Mouse (Mus musculus) erythroid progenitor cell, adult 5-6 weeks (primary cell): ENCODE measurements around the gene Olfr666. TPM values are rescaled to one million over a fixed set of nuclear protein-coding genes. Genes with fewer than 3 reads are reported as not detected.
"Not testable (repeated sequence)": the region's sequence is repeated elsewhere in the genome, so short reads cannot be mapped to it uniquely, and the experiment has no call there.

Source experiments
- ATAC-seq: replicated peaks from 2 replicates; pipeline ENCODE4 v1.8.0; 2016; ENCODE audit warnings: moderate number of reproducible peaks, mild to moderate bottlenecking, moderate TSS enrichment, inconsistent platforms; ENCODE audit not compliant: poor library complexity, low FRiP score, severe bottlenecking
- total RNA-seq, 2 experiments: library from RNA; stranded (forward) in 1 of 2; stranded (reverse) in 1 of 2; fragments of 150-400 nt in 1 of 2; fragments of 186-747, 209-891 nt in 1 of 2; gene quantifications; 2 replicates each; pipeline versions ENCODE4 v1.2.3 to v1.2.4; 2015 to 2017; ENCODE audit warnings: low replicate concordance in 2 of 2

Gene Olfr666
- total RNA-seq (2015; ENCODE audit: low replicate concordance) = not detected in 2 replicates
- total RNA-seq (2017; ENCODE audit: low replicate concordance) = not detected in 2 replicates

DNA sequence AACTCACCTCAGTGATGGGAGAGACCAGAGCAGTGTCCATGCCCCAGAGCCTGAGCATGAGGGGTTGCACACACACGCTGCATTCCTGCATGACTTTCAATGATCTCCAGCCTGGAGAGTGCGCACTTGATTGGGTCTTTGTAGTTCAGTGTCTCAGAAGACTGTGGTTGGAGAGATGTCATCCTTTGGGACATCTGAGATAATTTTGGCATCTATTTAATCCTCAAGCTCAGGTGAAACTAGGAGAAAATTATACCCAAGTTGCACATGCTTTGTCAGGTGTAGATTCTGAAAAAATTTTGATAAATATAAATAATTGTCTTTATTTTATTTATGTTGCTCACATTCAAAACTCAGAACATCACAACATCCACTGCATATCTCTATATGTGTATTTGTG, at the start of gene Olfr666:
TSS of gene Olfr666 (minus strand) at position 101 of the 400 bp plus-strand sequence.
- no peak for ATAC-seq

DNA sequence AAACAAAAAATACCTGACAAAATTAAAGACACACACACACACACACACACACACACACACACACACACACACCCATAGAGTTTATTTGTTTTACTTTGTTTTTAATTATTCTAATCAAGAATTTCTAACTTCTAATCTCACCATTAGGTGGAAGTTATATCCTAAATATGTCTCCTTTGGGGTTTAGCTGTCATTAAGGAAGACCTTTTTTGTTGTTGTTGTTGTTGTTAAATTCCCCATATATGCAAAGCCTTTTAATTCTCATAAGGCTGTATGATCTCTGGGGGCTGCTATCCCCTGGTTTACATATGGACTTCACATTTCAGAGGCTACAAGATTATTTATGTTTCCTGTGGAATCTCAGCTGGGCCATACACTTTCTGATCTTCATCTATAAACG, 38.2 kb upstream of the Olfr666 start, which contains the start of gene Olfr669:
TSS of gene Olfr669 (plus strand) at position 301 of the 400 bp plus-strand sequence.
- no peak for ATAC-seq

DNA sequence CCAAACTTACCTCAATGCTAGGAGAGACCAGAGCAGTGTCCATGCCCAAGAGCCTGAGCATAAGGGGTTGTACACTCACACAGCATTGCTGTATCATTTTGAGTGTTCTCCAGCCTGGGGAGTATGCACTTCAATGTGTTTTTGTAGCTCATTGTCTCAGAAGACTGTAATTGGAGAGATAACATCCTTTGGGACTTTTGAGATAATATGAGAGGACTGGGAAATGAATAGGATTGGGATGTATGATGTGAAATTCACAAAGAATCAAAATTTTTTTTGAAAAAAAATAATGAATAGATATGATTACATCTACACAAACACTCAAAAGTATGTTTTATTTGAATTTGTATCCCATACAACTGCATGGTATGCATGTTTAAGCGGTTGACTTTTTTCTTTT, 32.2 kb upstream of the Olfr666 start, which contains the start of gene Olfr668:
TSS of gene Olfr668 (minus strand) at position 101 of the 400 bp plus-strand sequence.
- ATAC-seq = no peak

DNA sequence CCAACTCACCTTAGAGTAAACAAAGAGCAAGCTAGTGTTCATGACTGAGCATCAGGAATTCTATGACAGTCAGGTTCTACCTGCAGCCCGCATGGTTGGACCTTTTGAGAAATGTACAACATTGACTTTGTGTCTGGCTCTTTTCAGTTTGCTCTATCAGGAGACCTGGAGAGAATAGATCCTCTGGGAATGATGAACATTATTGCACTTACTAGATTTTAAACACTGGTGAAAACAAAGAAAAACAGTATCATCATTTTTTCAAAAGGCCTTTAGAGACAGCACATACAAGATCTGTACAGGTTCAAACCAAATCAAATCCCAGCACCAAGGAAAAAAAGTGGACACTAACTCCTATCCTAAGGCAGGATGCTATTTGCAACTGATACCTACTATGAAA, 25.6 kb upstream of the Olfr666 start, which contains the start of gene Olfr667:
TSS of gene Olfr667 (minus strand) at position 101 of the 400 bp plus-strand sequence.
- no peak for ATAC-seq

DNA sequence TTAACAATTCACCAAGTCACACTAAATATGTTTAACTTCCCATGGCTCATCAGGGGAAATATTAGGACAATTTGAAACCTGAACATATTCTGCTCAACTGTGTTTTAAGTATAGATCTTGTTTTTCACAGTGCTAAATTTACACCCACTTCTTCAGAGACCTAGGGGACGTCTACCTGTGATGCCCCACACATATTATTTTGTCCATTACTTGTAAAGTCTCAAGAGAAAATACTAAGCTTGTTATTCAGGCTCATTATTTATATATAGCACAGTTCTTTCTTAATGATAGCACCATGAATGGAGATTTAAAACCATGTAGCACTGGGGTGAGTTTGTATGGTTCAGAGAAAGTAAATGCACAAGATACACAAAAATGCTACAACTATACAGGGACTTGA, 18.0 kb downstream of the Olfr666 start, which contains the start of gene Olfr665:
TSS of gene Olfr665 (plus strand) at position 301 of the 400 bp plus-strand sequence.
- no peak for ATAC-seq

DNA sequence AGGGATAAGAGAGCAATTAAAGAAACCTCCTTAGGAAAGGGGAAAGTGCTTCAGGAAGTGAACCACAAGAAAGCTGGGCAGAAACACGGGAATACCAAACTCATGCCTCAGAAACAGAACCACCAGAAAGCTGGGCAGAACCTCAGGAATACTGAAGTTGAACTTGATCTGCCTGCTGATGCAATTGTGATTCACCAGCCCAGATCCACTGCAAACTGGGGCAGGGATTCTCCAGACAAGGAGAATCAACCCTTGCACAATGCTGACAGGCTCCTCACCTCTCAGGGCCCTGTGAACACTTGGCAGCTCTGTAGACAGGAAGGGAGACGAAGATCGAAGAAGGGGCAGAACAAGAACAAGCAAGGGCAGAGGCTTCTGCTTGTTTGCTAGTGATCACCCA, 34.4 kb downstream of the Olfr666 start:
- ATAC-seq = no peak

DNA sequence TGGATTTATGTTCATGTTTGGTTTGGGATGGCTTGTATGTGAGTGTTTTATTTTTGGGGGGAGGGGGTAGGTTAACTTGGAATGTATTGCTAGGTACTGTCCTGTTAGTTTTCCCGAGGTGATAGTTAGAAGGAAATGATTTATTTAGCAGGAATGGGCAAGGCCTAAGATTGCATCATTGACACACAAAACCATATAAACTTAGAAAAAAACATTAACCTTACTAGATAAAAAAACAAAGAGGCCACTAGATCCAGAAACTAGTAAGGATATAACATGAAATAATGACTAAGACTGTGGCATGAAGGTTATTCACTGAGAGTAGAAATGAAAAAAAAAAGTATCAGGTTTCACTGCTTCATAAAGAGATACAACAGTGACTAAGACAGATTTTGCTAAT, 38.1 kb downstream of the Olfr666 start:
- no peak for ATAC-seq

DNA sequence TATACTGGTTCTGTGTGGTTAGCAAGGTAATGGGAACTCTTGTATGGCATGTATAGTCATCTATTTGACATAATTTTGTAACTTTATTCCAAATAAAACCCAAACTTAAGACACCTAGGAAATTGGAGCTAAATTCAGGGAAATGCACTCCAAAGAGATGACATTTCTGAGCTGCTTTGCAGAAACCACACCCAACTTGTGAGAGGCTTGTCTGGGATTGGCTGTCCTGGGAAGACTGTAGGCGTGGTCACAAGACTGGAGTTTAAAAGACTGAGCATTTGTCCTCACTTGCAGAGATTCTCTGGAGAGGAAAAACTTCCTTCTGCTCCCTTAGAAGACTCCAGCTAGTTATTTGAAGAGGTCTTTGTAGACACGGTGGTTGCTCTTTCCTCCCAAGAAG, 39.0 kb downstream of the Olfr666 start, which contains the start of gene Usp17la:
TSS of gene Usp17la (plus strand) at position 301 of the 400 bp plus-strand sequence.
- not testable (repeated sequence) for ATAC-seq

DNA sequence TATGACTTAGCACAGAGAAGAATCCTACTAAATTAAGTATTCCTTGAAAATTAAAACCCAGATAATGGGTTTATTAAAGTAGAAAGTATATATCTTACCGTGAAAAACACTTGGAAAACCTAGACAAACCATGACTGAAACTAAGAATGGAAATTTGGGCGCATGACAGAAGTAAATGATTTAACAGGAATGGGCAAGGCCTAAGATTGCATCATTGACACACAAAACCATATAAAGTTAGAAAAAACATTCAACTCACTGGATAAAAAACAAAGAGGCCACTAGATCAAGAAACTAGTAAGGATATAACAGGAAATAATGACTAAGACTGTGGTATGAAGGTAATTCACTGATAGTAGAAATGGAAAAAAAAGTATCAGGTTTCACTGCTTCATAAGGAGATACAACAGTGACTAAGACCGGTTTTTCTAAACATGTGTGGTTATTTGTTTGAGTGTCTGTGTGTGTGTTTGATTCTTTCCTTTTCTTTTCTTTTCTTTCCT, 40.5 kb downstream of the Olfr666 start:
- ATAC-seq = no peak

DNA sequence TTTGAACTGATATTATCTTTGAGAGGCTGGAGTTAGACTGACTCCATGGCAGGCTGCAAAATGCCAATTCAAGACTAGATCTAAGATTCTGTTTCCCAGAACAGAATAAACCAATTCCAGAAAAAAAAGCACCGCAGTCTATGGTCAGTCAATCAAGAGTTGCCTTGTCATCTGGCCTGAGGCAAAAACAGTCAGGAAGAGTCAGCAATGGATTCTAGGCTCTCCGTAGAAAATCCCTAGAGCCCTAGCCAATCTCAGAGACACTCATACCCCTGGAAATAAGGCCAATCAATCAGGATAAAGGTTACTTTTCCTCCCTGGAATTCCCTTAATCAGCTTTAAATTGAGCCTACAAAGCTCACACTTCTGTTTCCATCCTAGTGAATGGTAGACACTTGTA, 44.2 kb downstream of the Olfr666 start:
- not testable (repeated sequence) for ATAC-seq

DNA sequence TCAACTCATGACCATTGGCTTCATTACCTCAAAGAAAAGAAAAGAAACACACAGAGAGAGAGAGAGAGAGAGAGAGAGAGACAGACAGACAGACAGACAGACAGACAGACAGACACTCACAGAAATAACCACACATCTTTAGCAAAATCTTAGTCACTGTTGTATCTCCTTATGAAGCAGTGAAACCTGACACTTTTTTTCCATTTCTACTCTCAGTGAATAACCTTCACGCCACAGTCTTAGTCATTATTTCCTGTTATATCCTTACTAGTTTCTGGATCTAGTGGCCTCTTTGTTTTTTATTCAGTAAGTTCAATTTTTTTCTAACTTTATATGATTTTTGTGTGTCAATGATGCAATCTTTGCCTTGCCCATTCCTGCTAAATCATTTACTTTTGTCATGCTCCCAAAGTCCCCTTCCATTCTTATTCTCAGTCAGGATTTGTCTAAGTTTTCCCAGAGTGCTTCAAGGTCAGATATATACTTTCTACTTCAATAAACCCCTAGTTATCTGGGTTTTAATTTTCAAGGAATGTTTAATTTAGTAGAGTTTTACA, 51.9 kb downstream of the Olfr666 start:
- no peak for ATAC-seq

DNA sequence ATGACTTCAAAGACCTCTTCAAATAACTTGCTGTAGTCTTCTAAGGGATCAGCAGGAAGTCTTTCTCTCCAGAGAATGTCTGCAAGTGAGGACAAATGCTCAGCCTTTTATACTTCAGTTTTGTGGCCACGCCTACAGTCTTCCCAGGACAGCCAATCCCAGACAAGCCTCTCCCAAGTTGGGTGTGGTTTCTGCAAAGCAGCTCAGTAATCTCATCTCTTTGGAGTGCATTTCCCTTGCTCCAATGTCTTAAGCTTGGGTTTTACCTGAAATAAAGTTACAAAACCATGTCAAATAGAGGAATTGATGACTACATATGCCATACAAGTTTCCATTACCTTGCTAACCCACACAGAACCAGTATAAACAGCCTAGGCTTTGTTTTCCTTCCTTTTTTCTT, 53.2 kb downstream of the Olfr666 start, which contains the start of gene Usp17lb:
TSS of gene Usp17lb (minus strand) at position 101 of the 400 bp plus-strand sequence.
- ATAC-seq = no peak

Other genes with a start within 250 kb of the Olfr666 start
- not detected in 2 replicates for gene Olfr658, start 248.6 kb downstream of the Olfr666 start, total RNA-seq (2015; ENCODE audit: low replicate concordance)
- gene Olfr658, start 248.6 kb downstream of the Olfr666 start, total RNA-seq (2017; ENCODE audit: low replicate concordance) = not detected in 2 replicates
- gene Olfr659, start 229.2 kb downstream of the Olfr666 start, total RNA-seq (2015; ENCODE audit: low replicate concordance) = not detected in 2 replicates
- gene Olfr659, start 229.2 kb downstream of the Olfr666 start, total RNA-seq (2017; ENCODE audit: low replicate concordance) = not detected in 2 replicates
- gene Olfr661, start 209.5 kb downstream of the Olfr666 start, total RNA-seq (2015; ENCODE audit: low replicate concordance) = not detected in 2 replicates
- not detected in 2 replicates for gene Olfr661, start 209.5 kb downstream of the Olfr666 start, total RNA-seq (2017; ENCODE audit: low replicate concordance)
- gene Usp17le, start 118.5 kb downstream of the Olfr666 start, total RNA-seq (2015; ENCODE audit: low replicate concordance) = not detected in 2 replicates
- gene Usp17le, start 118.5 kb downstream of the Olfr666 start, total RNA-seq (2017; ENCODE audit: low replicate concordance) = not detected in 2 replicates
- gene Usp17lb, start 53.3 kb downstream of the Olfr666 start, total RNA-seq (2015; ENCODE audit: low replicate concordance) = not detected in 2 replicates
- not detected in 2 replicates for gene Usp17lb, start 53.3 kb downstream of the Olfr666 start, total RNA-seq (2017; ENCODE audit: low replicate concordance)
- not detected in 2 replicates for gene Usp17la, start 38.9 kb downstream of the Olfr666 start, total RNA-seq (2015; ENCODE audit: low replicate concordance)
- gene Usp17la, start 38.9 kb downstream of the Olfr666 start, total RNA-seq (2017; ENCODE audit: low replicate concordance) = not detected in 2 replicates
- gene Olfr665, start 17.9 kb downstream of the Olfr666 start, total RNA-seq (2015; ENCODE audit: low replicate concordance) = 2.1 TPM in 1 of 2 replicates, not detected in the other
- gene Olfr665, start 17.9 kb downstream of the Olfr666 start, total RNA-seq (2017; ENCODE audit: low replicate concordance) = not detected in 2 replicates
- gene Olfr667, start 25.5 kb upstream of the Olfr666 start, total RNA-seq (2015; ENCODE audit: low replicate concordance) = not detected in 2 replicates
- not detected in 2 replicates for gene Olfr667, start 25.5 kb upstream of the Olfr666 start, total RNA-seq (2017; ENCODE audit: low replicate concordance)
- gene Olfr668, start 32.1 kb upstream of the Olfr666 start, total RNA-seq (2015; ENCODE audit: low replicate concordance) = not detected in 2 replicates
- gene Olfr668, start 32.1 kb upstream of the Olfr666 start, total RNA-seq (2017; ENCODE audit: low replicate concordance) = not detected in 2 replicates
- gene Olfr669, start 38.3 kb upstream of the Olfr666 start, total RNA-seq (2015; ENCODE audit: low replicate concordance) = not detected in 2 replicates
- not detected in 2 replicates for gene Olfr669, start 38.3 kb upstream of the Olfr666 start, total RNA-seq (2017; ENCODE audit: low replicate concordance)
- not detected in 2 replicates for gene Olfr670, start 66.7 kb upstream of the Olfr666 start, total RNA-seq (2015; ENCODE audit: low replicate concordance)
- not detected in 2 replicates for gene Olfr670, start 66.7 kb upstream of the Olfr666 start, total RNA-seq (2017; ENCODE audit: low replicate concordance)
- gene Olfr671, start 83.2 kb upstream of the Olfr666 start, total RNA-seq (2015; ENCODE audit: low replicate concordance) = not detected in 2 replicates
- not detected in 2 replicates for gene Olfr671, start 83.2 kb upstream of the Olfr666 start, total RNA-seq (2017; ENCODE audit: low replicate concordance)
- not detected in 2 replicates for gene Olfr672, start 106.1 kb upstream of the Olfr666 start, total RNA-seq (2015; ENCODE audit: low replicate concordance)
- gene Olfr672, start 106.1 kb upstream of the Olfr666 start, total RNA-seq (2017; ENCODE audit: low replicate concordance) = not detected in 2 replicates
- gene Olfr675, start 132.5 kb upstream of the Olfr666 start, total RNA-seq (2015; ENCODE audit: low replicate concordance) = not detected in 2 replicates
- not detected in 2 replicates for gene Olfr675, start 132.5 kb upstream of the Olfr666 start, total RNA-seq (2017; ENCODE audit: low replicate concordance)
- not detected in 2 replicates for gene Olfr676, start 136.7 kb upstream of the Olfr666 start, total RNA-seq (2015; ENCODE audit: low replicate concordance)
- gene Olfr676, start 136.7 kb upstream of the Olfr666 start, total RNA-seq (2017; ENCODE audit: low replicate concordance) = not detected in 2 replicates
- gene Olfr677, start 155.4 kb upstream of the Olfr666 start, total RNA-seq (2015; ENCODE audit: low replicate concordance) = not detected in 2 replicates
- gene Olfr677, start 155.4 kb upstream of the Olfr666 start, total RNA-seq (2017; ENCODE audit: low replicate concordance) = not detected in 2 replicates
- gene Olfr678, start 168.5 kb upstream of the Olfr666 start, total RNA-seq (2015; ENCODE audit: low replicate concordance) = not detected in 2 replicates
- not detected in 2 replicates for gene Olfr678, start 168.5 kb upstream of the Olfr666 start, total RNA-seq (2017; ENCODE audit: low replicate concordance)
- not detected in 2 replicates for gene Olfr679, start 185.3 kb upstream of the Olfr666 start, total RNA-seq (2015; ENCODE audit: low replicate concordance)
- gene Olfr679, start 185.3 kb upstream of the Olfr666 start, total RNA-seq (2017; ENCODE audit: low replicate concordance) = not detected in 2 replicates
- not detected in 2 replicates for gene Olfr680-ps1, start 196.9 kb upstream of the Olfr666 start, total RNA-seq (2015; ENCODE audit: low replicate concordance)
- gene Olfr680-ps1, start 196.9 kb upstream of the Olfr666 start, total RNA-seq (2017; ENCODE audit: low replicate concordance) = not detected in 2 replicates
- gene Olfr681, start 220.9 kb upstream of the Olfr666 start, total RNA-seq (2015; ENCODE audit: low replicate concordance) = not detected in 2 replicates
- not detected in 2 replicates for gene Olfr681, start 220.9 kb upstream of the Olfr666 start, total RNA-seq (2017; ENCODE audit: low replicate concordance)